Mouse (Mus musculus): ENCODE data around the gene Elp5. TPM values are rescaled to one million over a fixed set of nuclear protein-coding genes. Genes with fewer than 3 reads are reported as not detected.

Gene Elp5
- total RNA-seq (2014; fragmentation: Nextera tagmentation): 81.7 and 104 TPM in 2 replicates
- total RNA-seq (2017): 66.4 and 82.7 TPM in 2 replicates

- no peak for ATAC-seq (replicated peaks; ENCODE audit: low FRiP score, low TSS enrichment, poor library complexity, severe bottlenecking)
These were observed at the start of gene Elp5 for GRCm38 (mm10) chr11:69982225-69982624. Gene Elp5 (minus strand): TSS chr11:69982517.

GRCm38 (mm10) chr11:70031321-70031670 is 49.0 kb upstream of the Elp5 start:
- no peak for ATAC-seq (replicated peaks; ENCODE audit: low FRiP score, low TSS enrichment, poor library complexity, severe bottlenecking)

DNA sequence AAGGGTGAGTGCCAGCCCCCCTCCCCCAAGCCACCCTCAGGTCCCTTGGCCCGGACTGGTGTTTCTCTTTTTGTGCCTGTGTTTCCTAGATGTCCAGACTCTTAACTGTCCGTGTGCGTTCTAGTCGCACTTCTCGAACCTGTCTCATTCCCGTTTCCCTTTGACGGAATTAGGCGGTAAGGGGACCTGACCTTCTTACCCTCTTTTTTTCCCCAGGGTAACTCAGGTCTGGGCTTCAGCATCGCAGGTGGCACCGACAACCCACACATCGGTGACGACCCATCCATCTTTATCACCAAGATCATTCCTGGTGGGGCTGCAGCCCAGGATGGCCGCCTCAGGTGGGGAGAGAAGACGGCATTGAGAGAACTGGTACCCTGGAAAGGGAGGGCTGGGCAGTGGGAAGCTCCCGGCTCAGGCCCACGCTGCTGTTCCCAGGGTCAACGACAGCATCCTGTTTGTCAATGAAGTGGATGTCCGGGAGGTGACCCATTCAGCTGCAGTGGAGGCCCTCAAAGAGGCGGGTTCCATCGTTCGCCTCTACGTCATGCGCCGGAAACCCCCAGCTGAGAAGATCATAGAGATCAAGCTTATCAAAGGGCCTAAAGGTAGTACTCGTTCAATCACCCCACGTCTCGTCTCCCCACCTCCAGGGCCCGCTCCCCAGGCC is 48.5 kb upstream of the Elp5 start:
- no peak for ATAC-seq (replicated peaks; ENCODE audit: low FRiP score, low TSS enrichment, poor library complexity, severe bottlenecking)

DNA sequence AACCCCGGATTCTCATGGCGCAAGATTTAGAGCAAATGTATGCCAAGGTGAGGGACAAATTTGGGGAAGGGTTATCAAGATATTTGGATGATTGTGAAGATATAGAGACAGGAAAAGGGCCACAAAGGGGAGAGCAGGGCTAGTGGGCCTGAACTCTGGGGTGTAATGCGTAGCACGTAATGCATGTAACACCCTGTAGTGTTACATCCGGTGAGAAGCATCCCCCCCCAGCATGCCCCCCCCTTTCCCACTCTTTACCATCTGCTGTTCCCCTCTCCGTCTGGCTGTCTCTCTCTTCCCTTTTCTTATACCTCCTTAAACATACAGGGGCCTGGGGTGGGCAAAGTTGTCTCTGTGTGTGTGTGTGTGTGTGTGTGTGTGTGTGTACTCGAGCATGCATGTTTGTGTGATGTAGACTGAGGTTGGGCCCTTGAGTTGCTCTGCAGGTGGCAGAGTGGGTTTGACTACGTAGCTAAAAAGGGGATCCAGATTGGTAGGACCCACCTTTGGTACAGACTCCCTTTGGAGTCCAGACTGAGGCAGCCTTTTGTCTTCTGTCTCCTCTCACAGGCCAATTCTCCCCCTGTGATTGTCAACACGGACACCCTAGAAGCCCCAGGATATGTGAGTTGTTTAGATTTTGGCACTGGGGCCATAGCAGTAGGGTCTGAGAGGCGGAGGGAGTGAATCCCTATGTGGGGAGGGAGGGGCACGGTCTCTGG is 47.7 kb upstream of the Elp5 start:
- no peak for ATAC-seq (replicated peaks; ENCODE audit: low FRiP score, low TSS enrichment, poor library complexity, severe bottlenecking)

DNA sequence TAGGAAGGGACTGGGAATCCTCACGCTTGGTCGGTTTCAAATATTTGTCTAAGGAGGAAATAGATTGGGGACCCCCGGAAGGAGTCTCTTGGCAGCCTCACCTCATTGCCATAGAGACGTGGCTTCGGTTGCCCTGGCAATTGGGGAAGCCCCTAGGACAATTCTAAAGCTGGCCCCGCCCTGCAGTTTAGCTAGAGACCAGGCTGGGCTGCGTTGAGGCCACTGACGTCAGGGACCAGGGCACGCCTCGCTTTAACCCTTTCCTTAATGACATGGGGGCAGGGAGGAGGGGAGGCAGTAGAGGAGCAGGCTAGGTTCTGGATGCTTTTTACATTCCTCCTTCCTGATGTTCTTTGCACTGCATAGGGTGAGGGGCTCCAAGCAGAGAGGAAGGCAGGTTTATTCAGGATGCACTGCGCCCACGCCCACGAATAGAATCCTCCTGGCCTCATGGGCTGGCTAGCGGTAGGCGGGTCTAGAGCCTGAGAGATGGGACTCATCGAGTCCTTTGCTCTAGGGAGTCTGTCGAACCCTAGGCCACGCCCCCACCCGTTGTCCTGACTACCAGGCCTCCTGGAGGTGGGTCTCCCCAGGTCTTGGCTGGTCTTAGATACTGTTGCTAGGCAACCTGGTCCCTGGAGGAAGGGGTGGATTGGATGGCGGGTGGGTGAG is 46.9 kb upstream of the Elp5 start:
- peak; percentile 53 for ATAC-seq (replicated peaks; ENCODE audit: low FRiP score, low TSS enrichment, poor library complexity, severe bottlenecking)

GRCm38 (mm10) chr11:70028401-70029129 is 46.2 kb upstream of the Elp5 start:
- ATAC-seq (replicated peaks; ENCODE audit: low FRiP score, low TSS enrichment, poor library complexity, severe bottlenecking): no peak

GRCm38 (mm10) chr11:70027397-70027796 is 45.1 kb upstream of the Elp5 start:
- ATAC-seq (replicated peaks; ENCODE audit: low FRiP score, low TSS enrichment, poor library complexity, severe bottlenecking): no peak

GRCm38 (mm10) chr11:70026689-70027088 is 44.4 kb upstream of the Elp5 start:
- ATAC-seq (replicated peaks; ENCODE audit: low FRiP score, low TSS enrichment, poor library complexity, severe bottlenecking): no peak

- no peak for ATAC-seq (replicated peaks; ENCODE audit: low FRiP score, low TSS enrichment, poor library complexity, severe bottlenecking)
These were observed 41.8 kb upstream of the Elp5 start for GRCm38 (mm10) chr11:70024151-70024514.

DNA sequence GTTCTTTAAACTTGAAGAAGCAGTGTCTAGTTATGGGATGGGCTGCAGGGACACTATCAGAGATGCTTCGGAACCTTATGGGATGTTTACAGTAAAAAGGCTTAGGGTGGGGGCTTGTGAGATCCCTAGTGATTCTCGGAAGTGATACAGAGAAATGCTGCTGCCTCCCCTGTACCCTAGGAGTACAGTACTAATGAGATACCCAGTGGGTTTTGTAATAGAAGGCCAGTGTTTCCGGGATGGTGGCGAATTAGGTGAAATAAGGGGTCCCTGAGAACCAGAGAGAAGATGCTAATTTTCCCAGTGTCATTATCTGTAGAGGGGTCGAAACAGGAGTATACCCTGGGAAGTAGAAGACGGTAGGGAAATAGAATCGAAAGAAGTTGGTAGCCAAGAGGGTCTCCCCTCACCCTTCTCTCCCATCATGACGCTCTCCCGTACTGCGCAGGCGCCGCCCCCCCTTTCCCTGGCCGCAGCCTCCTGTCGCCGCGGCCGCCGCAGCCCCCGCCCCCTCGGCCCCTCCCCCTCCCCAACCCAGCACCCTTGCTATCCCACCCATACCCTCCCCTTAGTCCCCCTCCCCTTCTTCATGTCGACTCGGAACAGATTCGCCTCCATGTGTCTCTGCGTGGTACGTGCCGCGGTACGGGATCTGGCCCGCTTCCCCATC is 41.3 kb upstream of the Elp5 start:
- no peak for ATAC-seq (replicated peaks; ENCODE audit: low FRiP score, low TSS enrichment, poor library complexity, severe bottlenecking)

GRCm38 (mm10) chr11:70021264-70022132 is 39.2 kb upstream of the Elp5 start:
- ATAC-seq (replicated peaks; ENCODE audit: low FRiP score, low TSS enrichment, poor library complexity, severe bottlenecking): peak; percentile 85

DNA sequence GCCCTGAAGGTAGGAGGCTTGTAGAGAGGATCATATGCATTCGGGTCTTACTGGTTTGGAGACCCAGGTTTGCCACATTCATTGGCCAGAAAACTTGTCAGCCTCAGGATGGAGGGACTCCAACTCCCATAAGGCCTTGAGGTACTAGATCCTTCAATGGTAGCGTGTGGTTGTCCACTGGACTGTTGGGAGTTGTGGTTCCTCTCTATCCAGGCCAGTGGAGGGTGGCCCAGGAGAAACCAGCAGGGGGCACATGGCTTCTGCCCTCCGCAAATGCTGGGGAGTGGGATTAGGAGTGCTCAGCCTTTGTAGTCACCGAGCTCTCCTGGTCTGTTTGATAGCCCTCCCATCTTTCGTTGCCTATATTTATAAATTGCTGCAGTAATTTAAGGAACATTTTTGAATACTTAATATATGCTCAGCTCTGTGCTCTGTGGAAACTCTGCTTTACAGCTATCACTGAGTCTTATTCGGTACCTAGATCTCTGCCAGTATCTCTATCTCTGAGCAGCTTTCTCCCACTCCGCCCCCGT is 38.5 kb upstream of the Elp5 start:
- peak; percentile 66 for ATAC-seq (replicated peaks; ENCODE audit: low FRiP score, low TSS enrichment, poor library complexity, severe bottlenecking)

DNA sequence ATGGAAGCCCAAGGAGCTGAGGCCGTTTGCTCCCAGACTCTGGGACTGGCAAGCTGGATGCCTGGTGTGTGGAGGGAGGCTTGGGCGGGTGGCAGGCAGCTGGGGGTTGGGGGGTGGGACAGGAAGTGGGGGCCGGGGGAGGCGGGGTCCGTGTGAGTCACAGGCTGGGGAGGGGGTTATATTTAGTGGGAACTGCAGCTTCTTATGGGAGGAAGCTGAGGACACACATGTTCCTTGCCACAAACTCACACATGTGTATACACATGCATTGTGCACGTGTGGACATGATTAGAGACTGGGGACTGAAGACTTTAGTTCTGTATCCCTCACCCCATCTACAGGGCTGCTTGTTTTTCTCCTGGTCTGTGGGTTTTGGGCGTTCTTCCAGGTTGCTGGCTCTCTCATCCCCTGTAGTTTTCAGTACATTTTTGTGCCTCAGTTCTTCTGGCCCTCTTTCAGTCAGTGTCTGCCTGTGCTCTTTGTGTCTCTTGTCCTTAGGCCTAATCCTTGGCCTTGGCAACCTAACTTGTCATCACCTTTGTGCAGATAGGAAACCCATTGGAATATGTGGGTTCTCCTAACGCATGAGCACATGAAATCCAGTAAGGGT is 37.8 kb upstream of the Elp5 start:
- ATAC-seq (replicated peaks; ENCODE audit: low FRiP score, low TSS enrichment, poor library complexity, severe bottlenecking): no peak

- no peak for ATAC-seq (replicated peaks; ENCODE audit: low FRiP score, low TSS enrichment, poor library complexity, severe bottlenecking)
These were observed 37.2 kb upstream of the Elp5 start for GRCm38 (mm10) chr11:70019495-70020021.

DNA sequence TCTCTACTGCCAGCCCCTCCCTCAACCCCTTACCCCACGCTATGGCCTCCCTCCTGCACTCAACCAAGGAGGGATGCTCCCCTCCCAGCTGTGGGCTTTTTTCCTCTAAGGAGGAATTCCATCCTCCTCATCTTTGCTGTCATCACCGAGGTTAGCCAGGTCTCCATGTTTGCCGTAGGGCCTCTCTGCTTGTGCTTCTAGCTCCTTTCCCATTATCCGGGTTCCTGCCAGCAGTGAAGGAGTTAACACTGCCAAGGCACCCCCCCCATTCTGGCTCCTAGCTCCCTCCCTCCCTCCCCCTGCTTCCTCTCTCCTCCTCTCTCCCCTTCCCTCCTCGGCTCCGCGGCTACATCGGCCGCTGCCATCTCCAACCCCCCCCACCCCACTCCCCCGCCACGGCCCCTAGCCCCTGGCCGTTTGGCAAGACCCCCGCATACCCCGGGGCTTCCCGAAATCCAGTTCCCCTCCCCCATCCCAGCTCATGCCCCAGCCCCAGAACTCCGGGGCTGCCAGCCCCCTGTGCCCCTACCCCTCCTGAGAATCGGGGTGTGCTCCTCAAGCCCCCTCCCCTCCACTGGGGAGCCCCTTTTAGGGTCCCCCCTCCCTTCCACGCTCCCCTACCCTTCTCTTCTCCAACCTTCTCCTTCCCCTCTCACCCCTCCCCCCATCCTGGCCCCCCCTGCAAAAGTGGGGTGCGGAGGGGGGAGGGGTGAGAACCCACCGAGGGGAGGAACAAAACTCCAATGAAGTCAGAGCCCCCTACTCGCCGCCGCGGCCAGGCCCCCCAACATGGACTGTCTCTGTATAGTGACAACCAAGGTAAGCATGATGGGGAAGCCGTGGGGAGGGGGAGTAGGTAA is 36.0 kb upstream of the Elp5 start:
- ATAC-seq (replicated peaks; ENCODE audit: low FRiP score, low TSS enrichment, poor library complexity, severe bottlenecking): no peak

GRCm38 (mm10) chr11:70017199-70017767 is 35.0 kb upstream of the Elp5 start:
- no peak for ATAC-seq (replicated peaks; ENCODE audit: low FRiP score, low TSS enrichment, poor library complexity, severe bottlenecking)

DNA sequence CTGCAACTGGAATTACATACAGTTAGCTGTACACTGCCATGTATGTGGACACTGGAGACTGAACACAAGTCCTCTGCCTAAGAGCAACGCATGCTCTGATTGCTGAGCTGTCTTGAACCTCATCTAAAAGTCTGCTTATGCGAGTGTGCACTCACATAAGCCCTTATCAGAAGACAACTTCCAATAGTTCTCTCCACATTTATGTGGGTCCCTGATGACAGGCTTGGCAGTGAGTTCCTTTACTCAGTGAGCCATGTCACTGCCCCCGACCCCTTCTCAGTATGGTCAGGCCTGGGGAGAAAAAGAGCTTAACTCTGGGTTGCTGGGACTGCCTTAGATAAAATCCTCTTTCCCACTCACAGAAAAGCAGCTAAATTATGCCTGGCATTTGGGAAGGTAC is 34.4 kb upstream of the Elp5 start, which contains the start of gene Dlg4:
TSS of gene Dlg4 (plus strand) at position 274 of the 400 bp plus-strand sequence.
- no peak for ATAC-seq (replicated peaks; ENCODE audit: low FRiP score, low TSS enrichment, poor library complexity, severe bottlenecking)
